Mouse (Mus musculus) heart, embryonic 15.5 days (tissue): ENCODE data around the gene Alox8. TPM values are rescaled to one million over a fixed set of nuclear protein-coding genes. Genes with fewer than 3 reads are reported as not detected.

Experiments
- ATAC-seq: fragments of 200-750 bp; cut with Nextera tagmentation; replicated peaks from 2 replicates; pipeline ENCODE4 v1.8.0; 2017; ENCODE audit warnings: low read depth, moderate TSS enrichment; ENCODE audit not compliant: insufficient number of reproducible peaks, insufficient read depth, low FRiP score
- H3K27ac ChIP-seq: fragments of 300-500 bp; sonication (generic); 2 replicates; pipeline ENCODE4 v1.5.1; 2015; ENCODE audit warnings: mild to moderate bottlenecking, inconsistent platforms
- H3K27me3 ChIP-seq: fragments of 300-500 bp; sonication (generic); 2 replicates; pipeline ENCODE4 v1.6.1; 2015; ENCODE audit warnings: inconsistent platforms
- H3K36me3 ChIP-seq: fragments of 300-500 bp; sonication (generic); 2 replicates; pipeline ENCODE4 v1.6.1; 2015; ENCODE audit warnings: mild to moderate bottlenecking, inconsistent platforms
- H3K4me1 ChIP-seq: fragments of 300-500 bp; sonication (generic); replicated peaks from 2 replicates; pipeline ENCODE4 v1.6.1; 2015; ENCODE audit warnings: inconsistent platforms
- H3K4me2 ChIP-seq: fragments of 300-500 bp; sonication (generic); 2 replicates; pipeline ENCODE4 v1.6.1; 2015; ENCODE audit warnings: inconsistent platforms, mild to moderate bottlenecking, moderate library complexity
- H3K4me3 ChIP-seq: fragments of 300-500 bp; sonication (generic); 2 replicates; pipeline ENCODE4 v1.5.1; 2015; ENCODE audit warnings: mild to moderate bottlenecking, inconsistent platforms
- H3K9ac ChIP-seq: fragments of 300-500 bp; sonication (generic); 2 replicates; pipeline ENCODE4 v1.6.1; 2015; ENCODE audit warnings: mild to moderate bottlenecking, inconsistent platforms
- H3K9me3 ChIP-seq: fragments of 300-500 bp; sonication (generic); replicated peaks from 2 replicates; pipeline ENCODE4 v1.6.1; 2016; ENCODE audit warnings: inconsistent platforms
- WGBS: fragments of 180-500 bp; shearing (Covaris S2); methylation state at CpG from one replicate; pipeline ENCODE4 v1.1.7; 2015; ENCODE audit warnings: mixed read lengths; 5-methylcytosine and 5-hydroxymethylcytosine counted together
- polyA plus RNA-seq: library from polyadenylated mRNA; unstranded; fragments of >200 nt; fragmentation: Nextera tagmentation; extraction: Ambion mirVana; gene quantifications from 2 replicates; pipeline ENCODE4 v1.2.1, GENCODE M21; 2015

Alox8 gene
- polyA plus RNA-seq, 1 experiment from 2014 or later: 1.9 TPM

DNA sequence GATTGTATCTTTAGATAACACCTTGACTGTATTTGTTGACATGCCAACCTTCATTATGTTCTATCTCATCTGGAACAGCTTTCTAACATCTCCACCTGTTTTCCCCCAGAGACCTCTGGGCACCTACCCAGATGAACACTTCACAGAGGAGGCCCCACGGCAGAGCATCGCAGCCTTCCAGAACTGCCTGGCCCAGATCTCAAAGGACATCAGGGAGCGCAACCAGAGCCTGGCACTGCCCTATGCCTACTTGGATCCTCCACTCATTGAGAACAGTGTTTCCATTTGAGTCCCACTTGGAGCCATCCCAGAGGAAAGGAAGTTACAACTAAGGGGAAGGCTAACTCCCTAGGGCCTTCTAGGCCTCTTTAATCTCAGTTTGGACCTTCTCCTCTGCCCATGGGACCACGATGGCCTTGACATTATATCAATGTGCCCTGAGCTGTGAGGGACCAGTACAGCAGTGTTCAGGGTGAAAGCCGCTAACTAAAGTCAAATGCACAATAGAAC lies 49.1 kb downstream of the Alox8 start:
- H3K9me3 ChIP-seq: no peaks in the 10 kb centered on the region
- no peak overlapping the region for H3K4me3 ChIP-seq
- no peak for ATAC-seq
- H3K4me1 ChIP-seq: peaks cover 8% of the 10 kb centered on the region
- H3K4me2 ChIP-seq: no peak overlapping the region
- 82% methylated on average over 5 of the region's 5 CpGs for WGBS
- H3K9ac ChIP-seq: no peak overlapping the region
- H3K27me3 ChIP-seq: peaks cover 21% of the 10 kb centered on the region
- no peak overlapping the region for H3K27ac ChIP-seq
- H3K36me3 ChIP-seq: no peaks in the 10 kb centered on the region

DNA sequence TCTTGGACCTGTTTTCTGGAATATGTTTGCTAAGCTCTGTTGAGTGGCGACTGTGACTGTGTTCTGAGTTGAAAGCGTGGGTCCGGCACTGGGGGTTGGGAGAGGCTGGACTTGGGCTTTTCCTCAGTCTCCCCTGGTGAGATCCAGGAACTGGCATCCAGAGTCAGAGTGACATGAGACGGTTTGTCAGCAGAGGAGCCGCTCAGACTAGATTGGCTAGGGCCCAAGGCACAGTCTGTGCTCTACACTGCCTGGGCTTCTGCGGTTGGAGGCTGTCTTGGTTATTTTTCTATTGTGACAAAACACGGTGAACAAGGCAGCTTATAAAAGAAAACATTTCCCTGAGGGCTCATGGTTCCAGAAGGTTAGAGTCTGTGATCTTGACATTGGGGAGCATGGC lies 50.1 kb downstream of the Alox8 start:
- H3K9me3 ChIP-seq: no peaks in the 10 kb centered on the region
- peaks cover 20% of the 10 kb centered on the region for H3K27me3 ChIP-seq
- no peak overlapping the region for H3K27ac ChIP-seq
- no peaks in the 10 kb centered on the region for H3K36me3 ChIP-seq
- H3K4me3 ChIP-seq: no peak overlapping the region
- H3K4me2 ChIP-seq: no peak overlapping the region
- peaks cover 8% of the 10 kb centered on the region for H3K4me1 ChIP-seq
- H3K9ac ChIP-seq: no peak overlapping the region
- WGBS: 52% methylated on average over 7 of the region's 7 CpGs
- ATAC-seq: no peak

DNA sequence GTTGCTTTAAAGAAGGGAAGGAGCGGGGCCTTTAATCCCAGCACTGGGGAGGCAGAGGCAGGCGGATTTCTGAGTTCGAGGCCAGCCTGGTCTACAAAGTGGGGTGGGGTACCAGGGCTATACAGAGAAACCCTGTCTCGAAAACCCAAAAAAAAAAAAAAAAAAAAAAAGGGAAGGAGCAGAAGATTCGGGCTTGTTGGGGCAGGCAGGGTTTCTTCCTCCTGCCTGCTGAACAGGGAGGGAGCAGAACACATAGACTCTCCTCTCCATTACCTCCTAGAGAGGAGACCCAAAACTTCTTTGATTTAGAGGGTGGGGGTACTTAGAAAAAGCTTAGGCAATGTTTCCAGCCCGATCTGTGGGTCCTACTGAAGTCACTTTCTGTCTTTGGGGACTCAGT lies 62.3 kb downstream of the Alox8 start:
- no peaks in the 10 kb centered on the region for H3K36me3 ChIP-seq
- peaks cover 11% of the 10 kb centered on the region for H3K27me3 ChIP-seq
- H3K4me2 ChIP-seq: no peak overlapping the region
- no peaks in the 10 kb centered on the region for H3K9me3 ChIP-seq
- no peak overlapping the region for H3K4me3 ChIP-seq
- no peak overlapping the region for H3K9ac ChIP-seq
- ATAC-seq: no peak
- whole genome bisulfite sequencing: 84% methylated on average over 6 of the region's 6 CpGs
- peaks cover 13% of the 10 kb centered on the region for H3K4me1 ChIP-seq
- H3K27ac ChIP-seq: no peak overlapping the region

DNA sequence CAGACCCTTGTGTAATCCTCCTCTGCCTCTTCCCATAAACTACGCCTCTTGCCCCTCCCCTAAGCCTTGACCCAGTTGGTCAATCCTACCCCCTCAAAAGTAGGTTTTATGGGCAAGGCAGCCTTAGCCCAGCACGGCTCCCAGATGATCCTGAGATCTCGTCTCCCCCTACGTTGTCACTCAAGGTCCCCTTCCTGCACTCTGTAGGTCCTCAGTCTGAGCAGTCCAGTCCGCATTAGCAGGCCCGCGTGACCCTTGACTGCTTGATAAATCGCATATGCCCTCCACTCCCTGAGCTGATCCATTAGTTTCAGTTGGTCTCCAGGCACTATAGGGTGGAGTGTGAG lies 63.0 kb downstream of the Alox8 start:
- H3K27ac ChIP-seq: no peak overlapping the region
- H3K9me3 ChIP-seq: no peaks in the 10 kb centered on the region
- peaks cover 11% of the 10 kb centered on the region for H3K27me3 ChIP-seq
- H3K36me3 ChIP-seq: no peaks in the 10 kb centered on the region
- H3K4me2 ChIP-seq: peak overlapping the region; percentile 87
- whole genome bisulfite sequencing: 47% methylated on average over 8 of the region's 8 CpGs
- ATAC-seq: peak; percentile 4; the same call in 1 of the 2 replicates
- H3K4me1 ChIP-seq: peaks cover 13% of the 10 kb centered on the region
- peak overlapping the region; percentile 51 for H3K4me3 ChIP-seq
- no peak overlapping the region for H3K9ac ChIP-seq

Other genes starting within 250 kb of the Alox8 start
- 10.8 and 12.7 TPM in 2 replicates for gene Arhgef15, start 240.4 kb downstream of the Alox8 start, polyA plus RNA-seq
- gene Slc25a35, start 229.7 kb downstream of the Alox8 start, polyA plus RNA-seq: 2.0 and 2.2 TPM in 2 replicates
- 67.4 and 78.4 TPM in 2 replicates for gene Rangrf, start 222.7 kb downstream of the Alox8 start, polyA plus RNA-seq
- 14.9 and 18.7 TPM in 2 replicates for gene Pfas, start 189.4 kb downstream of the Alox8 start, polyA plus RNA-seq
- gene Ctc1, start 181.9 kb downstream of the Alox8 start, polyA plus RNA-seq: 38.3 and 47.5 TPM in 2 replicates
- 64.3 and 92.4 TPM in 2 replicates for gene Aurkb, start 152.2 kb downstream of the Alox8 start, polyA plus RNA-seq
- gene Borcs6, start 138.1 kb downstream of the Alox8 start, polyA plus RNA-seq: 10.5 and 11.7 TPM in 2 replicates
- gene Tmem107, start 127.0 kb downstream of the Alox8 start, polyA plus RNA-seq: 37.0 and 40.9 TPM in 2 replicates
- 82.2 and 96.4 TPM in 2 replicates for gene Vamp2, start 109.4 kb downstream of the Alox8 start, polyA plus RNA-seq
- gene Per1, start 102.6 kb downstream of the Alox8 start, polyA plus RNA-seq: 16.1 and 25.2 TPM in 2 replicates
- 0.52 and 0.57 TPM in 2 replicates for gene Hes7, start 77.4 kb downstream of the Alox8 start, polyA plus RNA-seq
- gene 9130213A22Rik, start 75.3 kb downstream of the Alox8 start, polyA plus RNA-seq: 0.51 and 0.60 TPM in 2 replicates
- 0.18 and 0.37 TPM in 2 replicates for gene Aloxe3, start 71.9 kb downstream of the Alox8 start, polyA plus RNA-seq
- gene Alox12b, start 40.9 kb downstream of the Alox8 start, polyA plus RNA-seq: 0.05 TPM in 2 replicates
- gene Gucy2e, start 39.2 kb upstream of the Alox8 start, polyA plus RNA-seq: 0.08 and 0.13 TPM in 2 replicates
- gene Cntrob, start 125.9 kb upstream of the Alox8 start, polyA plus RNA-seq: 12.7 and 17.2 TPM in 2 replicates
- gene Trappc1, start 126.1 kb upstream of the Alox8 start, polyA plus RNA-seq: 163 and 164 TPM in 2 replicates
- 0.77 and 1.1 TPM in 2 replicates for gene Kcnab3, start 128.4 kb upstream of the Alox8 start, polyA plus RNA-seq
- 6.6 and 7.3 TPM in 2 replicates for gene Rnf227, start 142.6 kb upstream of the Alox8 start, polyA plus RNA-seq
- 14.2 and 22.9 TPM in 2 replicates for gene Chd3, start 171.6 kb upstream of the Alox8 start, polyA plus RNA-seq
- 129 and 132 TPM in 2 replicates for gene Naa38, start 197.6 kb upstream of the Alox8 start, polyA plus RNA-seq
- 20.6 and 24.0 TPM in 2 replicates for gene Cyb5d1, start 197.8 kb upstream of the Alox8 start, polyA plus RNA-seq
- gene Tmem88, start 200.4 kb upstream of the Alox8 start, polyA plus RNA-seq: 37.3 and 40.6 TPM in 2 replicates
- 18.6 and 19.5 TPM in 2 replicates for gene Kdm6b, start 215.8 kb upstream of the Alox8 start, polyA plus RNA-seq